Mouse (Mus musculus): ENCODE measurements at regions not wholly inside any gene's neighbourhood (a gene's known extent, or its start where the extent isn't known, plus 50 kb on each side); places are given as distances from the start of the nearest gene placed in this dataset.

DNA sequence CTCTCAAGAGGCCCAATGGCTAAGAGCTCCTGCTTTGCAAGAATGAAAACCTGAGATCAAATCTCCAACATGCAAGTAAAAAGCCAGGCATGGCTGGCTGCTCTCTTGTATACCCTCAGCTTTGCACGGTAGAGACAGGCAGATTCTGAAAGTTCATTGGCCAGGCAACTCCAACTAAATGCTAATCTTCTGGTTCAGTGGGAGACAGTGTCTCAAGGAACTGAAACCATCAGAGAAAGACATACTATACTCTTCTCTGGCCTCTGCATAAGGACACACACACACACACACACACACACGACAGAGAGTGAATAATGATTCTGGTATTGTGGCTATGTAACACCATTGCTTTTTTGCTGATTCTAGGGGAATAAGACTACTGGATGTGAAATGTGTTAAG lies 91.6 kb upstream of the Tbl1xr1 start:
- TF ChIP-seq POLR2A (IDR thresholded peaks at IDR 0.05; ENCODE audit: insufficient read length, low read depth) (no peak), TCF12 (IDR thresholded peaks at IDR 0.05; ENCODE audit: insufficient read depth, poor library complexity, severe bottlenecking) (no peak), E2F4 (IDR thresholded peaks at IDR 0.05; ENCODE audit: insufficient read depth) (no peak), USF1 (IDR thresholded peaks at IDR 0.05; ENCODE audit: low read depth) (no peak), SRF (IDR thresholded peaks at IDR 0.05; ENCODE audit: control insufficient read depth, insufficient read length, low read depth) (no peak), MYOD1 (IDR thresholded peaks at IDR 0.05; ENCODE audit: control insufficient read depth in 1 of 3, insufficient read length in 2 of 3, low read depth in 2 of 3) (no peak), CEBPB (IDR thresholded peaks at IDR 0.05; ENCODE audit: insufficient read depth, poor library complexity, severe bottlenecking) (no peak), MYOG (IDR thresholded peaks at IDR 0.05; ENCODE audit: control insufficient read depth in 1 of 3, insufficient read depth in 1 of 3, insufficient read length in 2 of 3, low read depth in 2 of 3) (no peak), MAX (IDR thresholded peaks at IDR 0.05; ENCODE audit: low read depth) (no peak), POLR2AphosphoS2 (IDR thresholded peaks at IDR 0.05; ENCODE audit: insufficient read length, low read depth) (no peak), REST (IDR thresholded peaks at IDR 0.05; ENCODE audit: insufficient read depth, insufficient read length) (no peak)
